Mouse (Mus musculus) limb, embryonic 10.5 days (tissue): Measurements from ENCODE around the gene Sh3bgrl2. TPM values are rescaled to one million over a fixed set of nuclear protein-coding genes. Genes with fewer than 3 reads are reported as not detected.
A peak's percentile ranks its signal among the peaks of the same experiment; 100 is the strongest.

Experiments
- DNase-seq: peaks from one replicate; pipeline ENCODE4 v3.0.0-alpha.2; 2017; ENCODE audit warnings: low spot score
- H3K27ac ChIP-seq: fragments of 300-500 bp; sonication (generic); 2 replicates; pipeline ENCODE4 v1.5.1; 2016; ENCODE audit warnings: mild to moderate bottlenecking
- H3K27me3 ChIP-seq: fragments of 300-500 bp; sonication (generic); 2 replicates; pipeline ENCODE4 v1.6.1; 2016; ENCODE audit warnings: low read depth, mild to moderate bottlenecking; ENCODE audit not compliant: poor library complexity, severe bottlenecking
- H3K36me3 ChIP-seq: fragments of 300-500 bp; sonication (generic); 2 replicates; pipeline ENCODE4 v1.6.1; 2016; ENCODE audit warnings: mild to moderate bottlenecking, moderate library complexity
- H3K4me1 ChIP-seq: fragments of 300-500 bp; sonication (generic); 2 replicates; pipeline ENCODE4 v1.6.1; 2016
- H3K4me3 ChIP-seq: fragments of 300-500 bp; sonication (generic); 2 replicates; pipeline ENCODE4 v1.5.1; 2016; ENCODE audit warnings: mild to moderate bottlenecking, moderate library complexity
- H3K9me3 ChIP-seq: fragments of 300-500 bp; sonication (generic); replicated peaks from 2 replicates; pipeline ENCODE4 v1.6.1; 2016; ENCODE audit warnings: mild to moderate bottlenecking
- WGBS: fragments of 180-500 bp; shearing (Covaris S2); methylation state at CpG from one replicate; pipeline ENCODE4 v1.1.7; 2016; 5-methylcytosine and 5-hydroxymethylcytosine counted together
- polyA plus RNA-seq: library from polyadenylated mRNA; unstranded; fragments of >200 nt; fragmentation: Nextera tagmentation; extraction: Ambion mirVana; gene quantifications from 2 replicates; pipeline ENCODE4 v1.2.1, GENCODE M21; 2016

Sh3bgrl2 gene
- polyA plus RNA-seq, 1 experiment from 2014 or later, result 10.9 TPM

GRCm38 (mm10) chr9:83564934-83565652 is 17.0 kb downstream of the Sh3bgrl2 start:
- Histone ChIP-seq H3K4me3 (no peak overlapping the region), H3K9me3 (no peaks in the 10 kb centered on the region), H3K4me1 (peaks cover 66% of the 10 kb centered on the region), H3K27me3 (no peaks in the 10 kb centered on the region), H3K27ac (0 out of 2 replicates have a peak overlapping the region, but pooled peaks have one; percentile 20), H3K36me3 (no peaks in the 10 kb centered on the region)
- no peak for DNase-seq
- WGBS, result 61% methylated on average over 13 of the region's 13 CpGs

GRCm38 (mm10) chr9:83566141-83566540 is 18.0 kb downstream of the Sh3bgrl2 start:
- H3K4me1 ChIP-seq, result peaks cover 67% of the 10 kb centered on the region
- H3K9me3 ChIP-seq, result no peaks in the 10 kb centered on the region
- H3K36me3 ChIP-seq, result no peaks in the 10 kb centered on the region
- H3K4me3 ChIP-seq, result no peak overlapping the region
- peak overlapping the region; percentile 43; the same call in 1 of the 2 replicates for H3K27ac ChIP-seq
- no peaks in the 10 kb centered on the region for H3K27me3 ChIP-seq
- WGBS, result 84% methylated on average over 6 of the region's 6 CpGs
- DNase-seq, result no peak

- no peaks in the 10 kb centered on the region for H3K27me3 ChIP-seq
- H3K27ac ChIP-seq, result peak overlapping the region; percentile 19; the same call in 1 of the 2 replicates
- peaks cover 81% of the 10 kb centered on the region for H3K4me1 ChIP-seq
- WGBS, result 94% methylated on average over 5 of the region's 5 CpGs
- no peak for DNase-seq
- no peak overlapping the region for H3K4me3 ChIP-seq
- no peaks in the 10 kb centered on the region for H3K36me3 ChIP-seq
- no peaks in the 10 kb centered on the region for H3K9me3 ChIP-seq
These were observed 20.0 kb downstream of the Sh3bgrl2 start for GRCm38 (mm10) chr9:83568125-83568524.

GRCm38 (mm10) chr9:83568937-83569336 is 20.8 kb downstream of the Sh3bgrl2 start:
- H3K9me3 ChIP-seq, result no peaks in the 10 kb centered on the region
- H3K4me3 ChIP-seq, result no peak overlapping the region
- H3K36me3 ChIP-seq, result no peaks in the 10 kb centered on the region
- no peak for DNase-seq
- 85% methylated on average over 3 of the region's 3 CpGs for WGBS
- H3K27me3 ChIP-seq, result no peaks in the 10 kb centered on the region
- H3K4me1 ChIP-seq, result peaks cover 81% of the 10 kb centered on the region
- H3K27ac ChIP-seq, result peak overlapping the region; percentile 10; the same call in 1 of the 2 replicates

GRCm38 (mm10) chr9:83569898-83570297 is 21.8 kb downstream of the Sh3bgrl2 start:
- Histone ChIP-seq H3K27ac (no peak overlapping the region), H3K4me1 (peaks cover 77% of the 10 kb centered on the region), H3K27me3 (no peaks in the 10 kb centered on the region), H3K36me3 (no peaks in the 10 kb centered on the region), H3K9me3 (no peaks in the 10 kb centered on the region), H3K4me3 (no peak overlapping the region)
- no peak for DNase-seq
- 84% methylated on average over 7 of the region's 7 CpGs for WGBS

GRCm38 (mm10) chr9:83571315-83571714 is 23.2 kb downstream of the Sh3bgrl2 start:
- H3K9me3 ChIP-seq, result no peaks in the 10 kb centered on the region
- DNase-seq, result no peak
- WGBS, result 51% methylated on average over 3 of the region's 3 CpGs
- H3K4me1 ChIP-seq, result peaks cover 69% of the 10 kb centered on the region
- no peak overlapping the region for H3K4me3 ChIP-seq
- H3K27me3 ChIP-seq, result no peaks in the 10 kb centered on the region
- no peaks in the 10 kb centered on the region for H3K36me3 ChIP-seq
- no peak overlapping the region; the same call in 1 of the 2 replicates for H3K27ac ChIP-seq

- DNase-seq, result no peak
- H3K27me3 ChIP-seq, result no peaks in the 10 kb centered on the region
- peaks cover 61% of the 10 kb centered on the region for H3K4me1 ChIP-seq
- no peak overlapping the region for H3K27ac ChIP-seq
- H3K36me3 ChIP-seq, result no peaks in the 10 kb centered on the region
- H3K9me3 ChIP-seq, result no peaks in the 10 kb centered on the region
- no peak overlapping the region for H3K4me3 ChIP-seq
- 81% methylated on average over 2 of the region's 2 CpGs for WGBS
These were observed 24.2 kb downstream of the Sh3bgrl2 start for GRCm38 (mm10) chr9:83572326-83572725.

GRCm38 (mm10) chr9:83572870-83573269 is 24.7 kb downstream of the Sh3bgrl2 start:
- no peak overlapping the region for H3K27ac ChIP-seq
- H3K9me3 ChIP-seq, result no peaks in the 10 kb centered on the region
- 84% methylated on average over 2 of the region's 2 CpGs for WGBS
- DNase-seq, result no peak
- no peak overlapping the region for H3K4me3 ChIP-seq
- peaks cover 58% of the 10 kb centered on the region for H3K4me1 ChIP-seq
- H3K27me3 ChIP-seq, result no peaks in the 10 kb centered on the region
- no peaks in the 10 kb centered on the region for H3K36me3 ChIP-seq

GRCm38 (mm10) chr9:83573588-83573987 is 25.5 kb downstream of the Sh3bgrl2 start:
- no peaks in the 10 kb centered on the region for H3K27me3 ChIP-seq
- H3K27ac ChIP-seq, result 0 out of 2 replicates have a peak overlapping the region, but pooled peaks have one; percentile 12
- 73% methylated on average over 2 of the region's 2 CpGs for WGBS
- H3K9me3 ChIP-seq, result no peaks in the 10 kb centered on the region
- no peak for DNase-seq
- H3K4me3 ChIP-seq, result no peak overlapping the region
- no peaks in the 10 kb centered on the region for H3K36me3 ChIP-seq
- peaks cover 55% of the 10 kb centered on the region for H3K4me1 ChIP-seq

- Histone ChIP-seq H3K36me3 (no peaks in the 10 kb centered on the region), H3K4me3 (no peak overlapping the region), H3K27me3 (no peaks in the 10 kb centered on the region), H3K9me3 (no peaks in the 10 kb centered on the region), H3K27ac (no peak overlapping the region), H3K4me1 (peaks cover 46% of the 10 kb centered on the region)
- DNase-seq, result no peak
- WGBS, result 84% methylated on average over 4 of the region's 4 CpGs
These were observed 27.3 kb downstream of the Sh3bgrl2 start for GRCm38 (mm10) chr9:83575403-83575802.

- no peak for DNase-seq
- Histone ChIP-seq H3K4me1 (peaks cover 39% of the 10 kb centered on the region), H3K4me3 (no peak overlapping the region), H3K36me3 (no peaks in the 10 kb centered on the region), H3K9me3 (no peaks in the 10 kb centered on the region), H3K27me3 (no peaks in the 10 kb centered on the region), H3K27ac (no peak overlapping the region)
- WGBS, result 71% methylated on average over 7 of the region's 7 CpGs
These were observed 28.0 kb downstream of the Sh3bgrl2 start for GRCm38 (mm10) chr9:83576018-83576688.

- DNase-seq, result no peak
- Histone ChIP-seq H3K4me3 (no peak overlapping the region), H3K27me3 (no peaks in the 10 kb centered on the region), H3K4me1 (peaks cover 34% of the 10 kb centered on the region), H3K27ac (no peak overlapping the region), H3K9me3 (no peaks in the 10 kb centered on the region), H3K36me3 (no peaks in the 10 kb centered on the region)
- WGBS, result 41% methylated on average over 3 of the region's 3 CpGs
These were observed 28.5 kb downstream of the Sh3bgrl2 start for GRCm38 (mm10) chr9:83576689-83577057.

GRCm38 (mm10) chr9:83577260-83577659 is 29.1 kb downstream of the Sh3bgrl2 start:
- H3K27ac ChIP-seq, result peak overlapping the region; percentile 50; the same call in 1 of the 2 replicates
- H3K36me3 ChIP-seq, result no peaks in the 10 kb centered on the region
- H3K4me1 ChIP-seq, result peaks cover 30% of the 10 kb centered on the region; the same call in 1 of the 2 replicates
- H3K4me3 ChIP-seq, result no peak overlapping the region
- 90% methylated on average over 7 of the region's 7 CpGs for WGBS
- no peak for DNase-seq
- no peaks in the 10 kb centered on the region for H3K27me3 ChIP-seq
- no peaks in the 10 kb centered on the region for H3K9me3 ChIP-seq
